Mouse (Mus musculus) forebrain, embryonic 13.5 days (tissue): Measurements from ENCODE around the gene Lrrc10. TPM values are rescaled to one million over a fixed set of nuclear protein-coding genes. Genes with fewer than 3 reads are reported as not detected.

ENCODE experiments used
- ATAC-seq: fragments of 200-750 bp; cut with Nextera tagmentation; 2 replicates; pipeline ENCODE4 v1.8.0; 2017
- H3K27ac ChIP-seq: fragments of 300-500 bp; sonication (generic); 2 replicates; pipeline ENCODE4 v1.5.1; 2015; ENCODE audit warnings: inconsistent platforms, mild to moderate bottlenecking, moderate library complexity
- H3K27me3 ChIP-seq: fragments of 300-500 bp; sonication (generic); 2 replicates; pipeline ENCODE4 v1.6.1; 2015; ENCODE audit warnings: mild to moderate bottlenecking, inconsistent platforms
- H3K36me3 ChIP-seq: fragments of 300-500 bp; sonication (generic); 2 replicates; pipeline ENCODE4 v1.6.1; 2015; ENCODE audit warnings: mild to moderate bottlenecking, inconsistent platforms; ENCODE audit not compliant: poor library complexity, severe bottlenecking
- H3K4me1 ChIP-seq: fragments of 300-500 bp; sonication (generic); 2 replicates; pipeline ENCODE4 v1.6.1; 2015; ENCODE audit warnings: inconsistent platforms
- H3K4me2 ChIP-seq: fragments of 300-500 bp; sonication (generic); 2 replicates; pipeline ENCODE4 v1.6.1; 2015; ENCODE audit warnings: inconsistent platforms, mild to moderate bottlenecking, moderate library complexity
- H3K4me3 ChIP-seq: fragments of 300-500 bp; sonication (generic); 2 replicates; pipeline ENCODE4 v1.5.1; 2015; ENCODE audit warnings: mild to moderate bottlenecking, inconsistent platforms
- H3K9ac ChIP-seq: fragments of 300-500 bp; sonication (generic); 2 replicates; pipeline ENCODE4 v1.6.1; 2015; ENCODE audit warnings: mild to moderate bottlenecking, inconsistent platforms
- H3K9me3 ChIP-seq: fragments of 300-500 bp; sonication (generic); replicated peaks from 2 replicates; pipeline ENCODE4 v1.6.1; 2016; ENCODE audit warnings: inconsistent platforms
- WGBS: fragments of 180-500 bp; shearing (Covaris S2); methylation state at CpG from one replicate; pipeline ENCODE4 v1.1.7; 2015; 5-methylcytosine and 5-hydroxymethylcytosine counted together
- polyA plus RNA-seq: library from polyadenylated mRNA; unstranded; fragments of >200 nt; fragmentation: Nextera tagmentation; extraction: Ambion mirVana; gene quantifications from 2 replicates; pipeline ENCODE4 v1.2.1, GENCODE M21; 2015

Lrrc10 gene
- polyA plus RNA-seq = not detected in 2 replicates

- H3K4me1 ChIP-seq = peaks cover 5% of the 10 kb centered on the region
- H3K36me3 ChIP-seq = peaks cover 23% of the 10 kb centered on the region
- H3K4me3 ChIP-seq = no peak within 1 kb of the TSS
- WGBS = 54% methylated on average over 40 of the region's 40 CpGs
- H3K27me3 ChIP-seq = no peaks in the 10 kb centered on the region
- no peaks in the 10 kb centered on the region for H3K9me3 ChIP-seq
- no peak within 1 kb of the TSS for H3K27ac ChIP-seq
- peak; percentile 44; the same call in 1 of the 2 replicates for ATAC-seq
- H3K4me2 ChIP-seq = peak within 1 kb of the TSS; percentile 35
- peak within 1 kb of the TSS; percentile 34 for H3K9ac ChIP-seq
Measured at GRCm38 (mm10) chr10:117045175-117046056, at the start of gene Lrrc10. TSS of gene Lrrc10 (plus strand) at chr10:117045341.

- no peak overlapping the region for H3K9ac ChIP-seq
- H3K4me3 ChIP-seq = no peak overlapping the region
- 73% methylated on average over 6 of the region's 6 CpGs for WGBS
- H3K4me1 ChIP-seq = no peaks in the 10 kb centered on the region
- H3K4me2 ChIP-seq = no peak overlapping the region
- H3K36me3 ChIP-seq = no peaks in the 10 kb centered on the region
- no peaks in the 10 kb centered on the region for H3K27me3 ChIP-seq
- no peak for ATAC-seq
- no peaks in the 10 kb centered on the region for H3K9me3 ChIP-seq
- no peak overlapping the region for H3K27ac ChIP-seq
Measured at GRCm38 (mm10) chr10:116995584-116996235, 49.4 kb upstream of the Lrrc10 start.

- no peaks in the 10 kb centered on the region for H3K36me3 ChIP-seq
- H3K4me3 ChIP-seq = no peak overlapping the region
- H3K9ac ChIP-seq = no peak overlapping the region
- no peaks in the 10 kb centered on the region for H3K27me3 ChIP-seq
- no peak overlapping the region for H3K27ac ChIP-seq
- WGBS = 80% methylated on average over 6 of the region's 6 CpGs
- no peaks in the 10 kb centered on the region for H3K9me3 ChIP-seq
- no peak for ATAC-seq
- H3K4me1 ChIP-seq = no peaks in the 10 kb centered on the region
- no peak overlapping the region for H3K4me2 ChIP-seq
Measured at GRCm38 (mm10) chr10:116996236-116996600, 48.9 kb upstream of the Lrrc10 start.

GRCm38 (mm10) chr10:116998716-116999455 is 46.3 kb upstream of the Lrrc10 start:
- no peak for ATAC-seq
- WGBS = 87% methylated on average over 17 of the region's 17 CpGs

GRCm38 (mm10) chr10:117000975-117001374 is 44.2 kb upstream of the Lrrc10 start:
- H3K27me3 ChIP-seq = no peaks in the 10 kb centered on the region
- H3K4me3 ChIP-seq = no peak overlapping the region
- H3K27ac ChIP-seq = no peak overlapping the region
- H3K9ac ChIP-seq = no peak overlapping the region
- H3K36me3 ChIP-seq = no peaks in the 10 kb centered on the region
- H3K4me2 ChIP-seq = no peak overlapping the region
- no peak for ATAC-seq
- 61% methylated on average over 12 of the region's 12 CpGs for WGBS
- no peaks in the 10 kb centered on the region for H3K4me1 ChIP-seq
- H3K9me3 ChIP-seq = no peaks in the 10 kb centered on the region

More at GRCm38 (mm10) chr10:116998716-116999455, 46.3 kb upstream of the Lrrc10 start:
- no peak overlapping the region for H3K4me2 ChIP-seq
- no peaks in the 10 kb centered on the region for H3K4me1 ChIP-seq
- H3K27me3 ChIP-seq = no peaks in the 10 kb centered on the region
- no peak overlapping the region for H3K27ac ChIP-seq
- H3K36me3 ChIP-seq = no peaks in the 10 kb centered on the region
- no peak overlapping the region for H3K4me3 ChIP-seq
- H3K9ac ChIP-seq = no peak overlapping the region
- H3K9me3 ChIP-seq = no peaks in the 10 kb centered on the region

- ATAC-seq = no peak
- no peak overlapping the region for H3K4me3 ChIP-seq
Measured at GRCm38 (mm10) chr10:117004695-117005094, 40.4 kb upstream of the Lrrc10 start.

GRCm38 (mm10) chr10:117005707-117006464 is 39.3 kb upstream of the Lrrc10 start:
- no peaks in the 10 kb centered on the region for H3K27me3 ChIP-seq
- no peak for ATAC-seq
- H3K9me3 ChIP-seq = no peaks in the 10 kb centered on the region
- no peak overlapping the region for H3K4me2 ChIP-seq
- no peak overlapping the region for H3K9ac ChIP-seq
- 82% methylated on average over 12 of the region's 12 CpGs for WGBS
- no peak overlapping the region for H3K4me3 ChIP-seq
- no peaks in the 10 kb centered on the region for H3K4me1 ChIP-seq
- no peak overlapping the region for H3K27ac ChIP-seq
- H3K36me3 ChIP-seq = no peaks in the 10 kb centered on the region

More at GRCm38 (mm10) chr10:117004695-117005094, 40.4 kb upstream of the Lrrc10 start:
- H3K9me3 ChIP-seq = no peaks in the 10 kb centered on the region
- WGBS = 82% methylated on average over 5 of the region's 5 CpGs
- H3K27me3 ChIP-seq = no peaks in the 10 kb centered on the region
- no peaks in the 10 kb centered on the region for H3K36me3 ChIP-seq
- no peak overlapping the region for H3K9ac ChIP-seq
- H3K4me1 ChIP-seq = no peaks in the 10 kb centered on the region
- H3K27ac ChIP-seq = no peak overlapping the region
- no peak overlapping the region for H3K4me2 ChIP-seq

- Histone ChIP-seq H3K4me3 (no peak overlapping the region), H3K36me3 (no peaks in the 10 kb centered on the region), H3K9ac (no peak overlapping the region), H3K4me2 (no peak overlapping the region), H3K4me1 (no peaks in the 10 kb centered on the region), H3K9me3 (no peaks in the 10 kb centered on the region), H3K27me3 (no peaks in the 10 kb centered on the region), H3K27ac (no peak overlapping the region)
- ATAC-seq = no peak
- 86% methylated on average over 6 of the region's 6 CpGs for WGBS
Measured at GRCm38 (mm10) chr10:117009691-117010090, 35.5 kb upstream of the Lrrc10 start.

- Histone ChIP-seq H3K4me3 (no peak overlapping the region), H3K27me3 (no peaks in the 10 kb centered on the region), H3K4me1 (no peaks in the 10 kb centered on the region), H3K9me3 (no peaks in the 10 kb centered on the region), H3K27ac (no peak overlapping the region), H3K36me3 (no peaks in the 10 kb centered on the region), H3K4me2 (no peak overlapping the region), H3K9ac (no peak overlapping the region)
- no peak for ATAC-seq
- 42% methylated on average over 8 of the region's 8 CpGs for WGBS
Measured at GRCm38 (mm10) chr10:117011047-117011446, 34.1 kb upstream of the Lrrc10 start.

GRCm38 (mm10) chr10:117013689-117014390 is 31.3 kb upstream of the Lrrc10 start:
- Histone ChIP-seq H3K9ac (no peak overlapping the region), H3K9me3 (no peaks in the 10 kb centered on the region), H3K4me1 (peaks cover 10% of the 10 kb centered on the region; the same call in 1 of the 2 replicates), H3K36me3 (no peaks in the 10 kb centered on the region), H3K4me2 (peak overlapping the region; percentile 8), H3K4me3 (no peak overlapping the region), H3K27me3 (no peaks in the 10 kb centered on the region), H3K27ac (no peak overlapping the region)
- ATAC-seq = 0 out of 2 replicates have a peak, but pooled peaks have one; percentile 33
- WGBS = 39% methylated on average over 12 of the region's 12 CpGs

- H3K27ac ChIP-seq = no peak overlapping the region
Measured at GRCm38 (mm10) chr10:117014565-117014964, 30.6 kb upstream of the Lrrc10 start.

More at GRCm38 (mm10) chr10:117014565-117014964, 30.6 kb upstream of the Lrrc10 start:
- 94% methylated on average over 5 of the region's 5 CpGs for WGBS
- no peaks in the 10 kb centered on the region for H3K36me3 ChIP-seq
- no peak overlapping the region for H3K4me3 ChIP-seq
- no peaks in the 10 kb centered on the region for H3K9me3 ChIP-seq
- no peaks in the 10 kb centered on the region for H3K27me3 ChIP-seq
- ATAC-seq = no peak
- no peak overlapping the region for H3K9ac ChIP-seq
- peaks cover 10% of the 10 kb centered on the region; the same call in 1 of the 2 replicates for H3K4me1 ChIP-seq
- H3K4me2 ChIP-seq = no peak overlapping the region
